Mouse (Mus musculus): ENCODE data around the gene Chchd6. TPM values are rescaled to one million over a fixed set of nuclear protein-coding genes. Genes with fewer than 3 reads are reported as not detected.

The Chchd6 gene
- 10 to 100 TPM; 67.2 to 69.5 TPM for total RNA-seq (2021)
- long read RNA-seq, experiment 1, transcript Chchd6-201 (8 exons, 1,121 nt), result major isoform, 59 of 77 reads
- long read RNA-seq, experiment 1, transcript Chchd6-202 (7 exons, 1,042 nt), result minor isoform, 12 of 77 reads
- long read RNA-seq, experiment 1, partial matches to known transcripts, result 3 of 77 reads
- long read RNA-seq, experiment 1, other reads (novel, unspliced or antisense), result 3 of 77 reads
- long read RNA-seq, experiment 2, transcript Chchd6-202 (7 exons, 1,042 nt), result minor isoform, 15 of 121 reads
- long read RNA-seq, experiment 2, transcript Chchd6-201 (8 exons, 1,121 nt), result major isoform, 103 of 121 reads
- long read RNA-seq, experiment 2, partial matches to known transcripts, result 2 of 121 reads
- long read RNA-seq, experiment 2, other reads (novel, unspliced or antisense), result 1 of 121 reads

DNA sequence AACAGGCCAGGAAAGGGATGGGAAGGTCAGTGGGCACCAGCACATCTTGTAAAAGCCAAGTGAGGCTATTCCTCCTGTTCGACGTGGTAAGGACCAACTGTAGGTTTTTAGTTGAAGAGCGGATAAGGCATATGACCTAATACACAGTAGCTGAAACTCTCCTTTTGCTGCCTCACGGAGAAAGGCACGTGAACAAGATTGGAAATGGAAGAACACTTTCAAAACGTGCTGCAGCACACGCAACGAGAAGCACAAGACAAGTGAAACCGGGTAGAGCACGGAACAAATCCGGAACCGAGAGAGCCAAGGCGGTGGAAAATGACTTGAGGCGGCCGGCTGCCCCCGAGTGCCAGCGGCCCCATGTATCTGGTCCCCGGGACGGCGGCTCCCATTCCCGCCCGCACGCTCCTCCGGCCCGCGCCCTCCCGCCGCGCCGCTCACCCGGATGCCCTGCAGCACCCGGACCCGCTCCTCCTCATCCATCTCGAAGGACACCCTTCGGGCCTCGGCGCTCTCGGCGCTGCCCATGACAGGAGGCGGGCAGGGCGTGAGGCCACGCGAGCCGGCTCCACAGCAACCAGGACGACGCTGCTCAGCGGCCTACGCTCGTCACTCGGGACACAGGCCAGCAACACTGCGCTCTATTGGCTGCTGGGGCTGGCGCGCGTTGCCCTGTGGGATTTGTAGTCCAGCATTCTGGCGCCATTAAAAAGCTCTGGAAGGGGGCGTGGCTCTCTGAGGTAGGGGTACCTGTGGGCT is at the start of gene Chchd6:
TSS of gene Chchd6 (minus strand) at position 635 of the 759 bp plus-strand sequence.
- peak; percentile 95 to 97 for DNase-seq (ENCODE audit: low spot score in 2 of 2)

DNA sequence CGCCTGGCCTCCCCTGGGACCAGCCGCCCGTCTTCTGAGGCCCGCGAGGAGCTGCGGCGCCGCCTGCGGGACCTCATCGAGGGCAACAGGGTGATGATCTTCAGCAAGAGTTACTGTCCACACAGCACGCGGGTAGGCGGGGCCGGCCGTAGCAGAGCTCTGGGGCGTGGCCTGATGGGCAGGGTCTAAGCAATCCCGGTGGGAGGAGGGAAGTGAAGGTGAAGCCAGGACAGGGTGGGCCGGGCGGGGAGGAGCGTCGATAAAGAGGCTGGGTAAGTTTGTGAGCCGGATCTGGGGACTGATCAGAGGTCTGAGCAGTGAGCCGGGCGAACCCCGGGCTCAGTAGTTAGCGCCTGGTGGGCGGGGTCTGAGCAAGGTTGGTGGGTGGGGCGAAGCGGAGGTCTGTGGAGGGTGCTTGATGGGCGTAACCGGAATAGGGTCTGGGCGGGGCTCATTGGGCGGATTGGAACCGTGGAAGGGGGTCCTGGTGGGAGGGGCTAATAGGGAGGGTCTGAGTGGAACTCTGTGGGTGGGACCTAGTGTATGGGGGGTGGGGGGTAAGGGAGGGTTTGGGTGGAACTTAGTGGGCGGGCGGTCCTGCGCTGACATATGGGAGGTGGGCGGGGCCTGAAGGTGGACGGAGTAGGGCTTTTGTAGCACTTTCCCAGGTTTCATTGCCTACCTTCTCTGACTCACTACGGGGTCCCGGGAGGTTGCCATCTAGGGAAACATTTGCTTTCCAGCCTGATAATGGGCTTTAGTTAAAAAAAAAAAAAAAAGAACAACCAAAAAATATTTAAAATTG is 49.0 kb upstream of the Chchd6 start:
- peak; percentile 79 to 86 for DNase-seq (ENCODE audit: low spot score in 2 of 2)

DNA sequence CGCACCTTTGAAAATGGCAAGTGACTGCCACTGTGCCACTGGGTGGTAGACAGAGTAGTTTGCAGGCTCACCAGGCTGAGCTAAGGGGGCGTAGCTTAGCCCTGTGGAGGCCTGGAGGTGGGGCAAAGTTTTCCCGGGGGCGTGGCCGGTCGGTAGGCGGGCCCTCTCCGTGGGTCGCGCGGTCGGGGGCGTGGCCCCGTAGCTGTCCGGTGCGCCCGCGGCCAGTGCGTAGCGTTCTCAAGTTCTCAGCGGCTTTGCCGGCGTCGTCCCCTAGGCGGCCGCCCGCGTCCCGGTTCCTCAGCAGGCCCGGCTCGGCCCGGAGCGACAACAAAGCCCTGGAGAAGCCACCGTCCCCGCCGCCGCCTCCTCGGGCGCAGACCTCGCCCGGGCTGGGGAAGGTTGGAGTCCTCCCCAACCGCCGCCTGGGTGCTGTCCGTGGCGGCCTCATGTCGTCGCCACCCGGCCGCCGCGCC is 48.4 kb upstream of the Chchd6 start, which contains the start of gene Txnrd3:
TSS of gene Txnrd3 (plus strand) at position 191 of the 473 bp plus-strand sequence.
- DNase-seq (ENCODE audit: low spot score in 2 of 2), result peak; percentile 82 to 85

DNA sequence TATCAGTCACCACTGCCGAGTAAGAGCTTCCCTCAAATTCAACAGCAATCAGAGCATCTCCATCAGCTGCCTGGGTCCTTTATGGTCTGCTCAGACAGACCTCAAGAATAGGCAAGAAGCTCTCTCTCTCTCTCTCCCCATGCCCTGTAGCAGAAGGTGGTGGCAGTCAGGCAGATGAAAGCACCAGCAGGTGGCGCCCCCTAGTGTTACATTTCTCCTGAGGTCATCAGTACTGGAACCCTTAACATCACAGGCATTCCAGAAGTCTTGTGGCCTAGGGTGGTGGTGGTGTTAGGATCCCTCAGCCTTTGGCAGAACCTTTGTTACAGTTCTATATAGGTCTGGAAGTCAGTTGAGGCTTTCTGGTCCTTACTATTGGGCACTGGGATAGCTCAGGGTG is 43.6 kb upstream of the Chchd6 start:
- DNase-seq (ENCODE audit: low spot score in 2 of 2), result peak in 1 of 2 experiments; percentile 39

DNA sequence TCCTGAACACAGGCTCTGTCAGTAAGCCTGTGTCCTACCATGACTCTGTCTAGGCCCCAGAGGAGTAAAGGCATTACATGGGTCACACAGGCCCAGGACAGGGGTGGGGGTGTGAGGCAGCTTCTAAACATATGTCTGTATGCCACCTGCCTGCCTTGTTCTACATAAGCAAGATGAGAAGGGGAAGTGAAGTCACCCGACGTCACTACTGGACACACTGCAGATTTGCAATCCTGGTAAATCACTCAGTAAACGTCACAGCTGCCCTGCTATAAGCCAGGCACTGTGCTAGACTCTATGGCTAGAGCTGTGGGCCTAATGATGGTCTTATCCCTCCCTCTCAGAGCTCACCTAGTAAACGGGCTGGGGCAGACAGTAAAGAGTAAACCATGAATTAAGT is 42.5 kb upstream of the Chchd6 start:
- no peak for DNase-seq (ENCODE audit: low spot score in 2 of 2)

DNA sequence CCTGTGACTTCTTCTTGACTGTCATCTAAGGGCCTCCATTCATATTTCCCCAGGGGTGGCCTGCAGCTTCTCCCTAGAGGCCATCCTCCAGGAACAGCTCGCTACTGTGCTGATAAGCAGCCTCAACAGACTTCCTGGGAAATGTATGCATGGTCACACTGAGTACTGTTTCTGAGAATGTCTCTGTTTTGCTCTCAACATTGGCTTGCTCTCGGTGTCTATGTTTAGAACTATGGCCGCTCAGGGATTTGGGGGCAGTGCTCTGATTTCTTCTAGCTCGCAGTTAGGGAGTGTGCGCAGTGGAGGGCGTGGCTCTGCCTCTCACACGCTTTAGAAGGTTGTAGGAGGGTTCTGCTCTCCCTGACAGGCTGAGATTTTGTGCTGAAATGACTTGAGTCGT is 38.9 kb upstream of the Chchd6 start:
- no peak for DNase-seq (ENCODE audit: low spot score in 2 of 2)

DNA sequence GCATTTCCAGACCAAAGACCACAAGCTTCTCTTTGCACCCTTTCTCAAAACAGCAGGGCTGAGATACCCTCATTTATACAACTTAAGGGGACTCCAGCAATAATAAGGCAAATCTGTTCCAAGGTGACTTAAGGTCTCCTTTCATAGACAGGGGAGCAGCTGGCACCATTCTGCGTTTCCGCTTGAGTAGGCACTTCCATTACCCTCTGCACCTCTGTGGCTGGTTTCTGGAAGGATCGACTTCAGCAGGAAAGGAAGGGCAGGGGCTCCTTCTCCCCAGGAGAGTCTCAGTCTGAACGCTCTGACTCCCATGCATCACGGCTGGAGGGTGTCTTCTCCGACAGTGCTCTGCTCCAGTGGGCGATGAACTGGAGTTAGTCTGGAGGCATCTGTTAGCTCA is 37.7 kb upstream of the Chchd6 start:
- DNase-seq (ENCODE audit: low spot score in 2 of 2), result no peak

DNA sequence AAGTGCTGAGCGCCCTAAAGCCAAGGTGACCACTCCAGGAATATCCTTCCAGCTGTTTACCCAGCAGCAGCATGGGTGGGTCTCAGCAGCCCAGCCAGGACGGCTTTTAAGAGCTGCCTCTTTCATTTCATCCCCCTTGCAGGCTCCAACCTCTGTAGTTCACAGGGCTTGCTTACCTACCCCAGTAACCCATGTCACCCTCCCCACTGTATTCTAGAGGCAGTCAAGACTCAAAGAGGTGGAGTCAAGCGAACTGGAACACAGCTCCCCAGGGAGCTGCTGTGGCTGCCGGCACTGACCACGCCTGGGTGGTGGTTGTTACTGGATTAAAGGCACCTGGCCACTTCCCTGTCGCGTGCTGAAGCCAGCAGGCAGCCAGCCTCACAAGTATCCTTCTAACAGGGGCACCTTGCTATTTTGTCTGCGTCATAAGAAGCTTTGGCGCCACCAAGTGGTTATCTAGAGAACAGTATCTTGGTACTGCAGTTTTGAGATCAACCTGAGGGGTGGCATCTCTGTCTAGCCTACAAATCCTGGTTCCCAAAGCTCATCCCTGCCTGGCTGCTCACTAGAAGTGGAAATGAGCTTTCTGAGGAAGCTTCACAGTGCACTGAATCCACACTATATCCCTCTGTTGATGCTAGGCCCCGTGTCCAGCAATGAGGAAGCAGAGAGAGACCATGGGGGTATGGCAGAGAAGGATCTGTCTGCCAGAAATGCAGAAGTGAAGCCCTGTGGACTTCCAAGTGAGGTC is 36.5 kb upstream of the Chchd6 start:
- DNase-seq (ENCODE audit: low spot score in 2 of 2), result peak; percentile 83 to 90

DNA sequence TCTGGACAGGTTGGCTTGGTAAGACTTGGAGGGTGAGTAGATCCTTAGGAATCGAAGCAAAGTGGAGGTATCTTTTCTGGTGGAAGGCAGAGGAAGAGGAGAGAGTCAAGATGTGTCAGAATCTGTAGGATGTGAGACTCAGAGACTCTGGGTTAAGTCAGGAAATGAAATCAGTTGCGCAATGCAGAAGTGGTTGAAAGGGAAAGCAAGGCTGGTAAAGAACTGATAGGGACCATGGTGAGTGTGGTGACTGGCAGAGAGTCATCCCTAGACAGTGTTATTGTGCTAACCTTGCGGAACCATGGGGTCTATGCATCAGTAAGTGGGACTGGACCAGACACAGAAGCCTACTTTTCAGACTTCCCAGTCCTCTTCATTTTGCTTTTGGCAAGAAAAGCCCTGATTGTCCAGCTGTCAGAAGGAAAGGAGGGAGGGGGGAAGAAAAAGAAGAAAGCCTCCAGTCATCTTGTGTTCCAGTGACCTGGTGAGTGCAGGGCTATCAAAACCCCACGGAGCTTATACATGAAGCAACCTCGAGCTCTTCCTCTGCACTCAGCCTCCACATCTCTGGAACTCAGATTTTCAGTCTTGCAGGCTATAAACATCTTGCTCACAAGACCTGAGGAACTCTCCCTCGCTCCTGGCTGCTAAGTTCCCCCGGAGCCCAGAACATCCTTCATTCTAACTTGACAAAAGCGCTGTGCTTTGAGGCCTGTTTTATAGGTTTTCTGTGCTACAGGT is 32.8 kb upstream of the Chchd6 start:
- DNase-seq (ENCODE audit: low spot score in 2 of 2), result no peak

DNA sequence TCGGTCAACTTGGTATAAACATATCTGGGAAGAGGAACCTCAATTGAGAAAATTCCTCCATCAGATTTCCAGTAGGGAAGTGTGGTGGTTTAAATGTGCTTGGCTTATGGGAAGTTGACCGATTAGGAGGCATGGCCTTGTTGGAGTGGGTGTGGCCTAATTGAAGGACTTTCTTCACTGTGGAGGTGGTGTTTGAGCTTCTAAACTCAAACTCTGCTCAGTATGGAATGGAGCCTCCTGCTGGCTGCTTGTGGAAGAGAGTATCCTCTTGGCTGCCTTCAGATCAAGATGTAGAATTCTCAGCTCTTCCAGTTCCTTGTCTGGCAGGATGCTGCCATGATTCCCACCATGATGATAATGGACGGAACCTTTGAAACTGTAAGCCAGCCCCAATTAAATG is 27.2 kb upstream of the Chchd6 start:
- no peak for DNase-seq (ENCODE audit: low spot score in 2 of 2)

DNA sequence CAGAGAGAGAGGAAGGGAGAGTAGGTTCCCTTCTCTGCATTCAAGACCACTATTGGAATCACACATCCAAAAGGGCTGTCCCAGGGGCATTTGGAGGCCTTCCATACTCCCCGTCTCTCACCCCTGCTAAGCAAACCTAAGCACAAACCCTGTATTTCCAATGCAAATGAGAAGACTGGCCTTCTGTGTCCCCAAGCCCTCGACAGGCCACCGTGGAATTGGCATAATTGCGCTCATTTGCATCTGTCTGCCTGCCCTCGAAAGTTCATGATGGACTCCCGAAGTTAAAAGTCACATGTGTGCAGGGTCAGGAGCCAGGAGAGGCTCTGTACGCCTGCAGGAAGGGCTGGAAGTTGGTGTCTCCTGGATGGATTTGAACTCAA is 19.9 kb upstream of the Chchd6 start:
- DNase-seq (ENCODE audit: low spot score in 2 of 2), result no peak

DNA sequence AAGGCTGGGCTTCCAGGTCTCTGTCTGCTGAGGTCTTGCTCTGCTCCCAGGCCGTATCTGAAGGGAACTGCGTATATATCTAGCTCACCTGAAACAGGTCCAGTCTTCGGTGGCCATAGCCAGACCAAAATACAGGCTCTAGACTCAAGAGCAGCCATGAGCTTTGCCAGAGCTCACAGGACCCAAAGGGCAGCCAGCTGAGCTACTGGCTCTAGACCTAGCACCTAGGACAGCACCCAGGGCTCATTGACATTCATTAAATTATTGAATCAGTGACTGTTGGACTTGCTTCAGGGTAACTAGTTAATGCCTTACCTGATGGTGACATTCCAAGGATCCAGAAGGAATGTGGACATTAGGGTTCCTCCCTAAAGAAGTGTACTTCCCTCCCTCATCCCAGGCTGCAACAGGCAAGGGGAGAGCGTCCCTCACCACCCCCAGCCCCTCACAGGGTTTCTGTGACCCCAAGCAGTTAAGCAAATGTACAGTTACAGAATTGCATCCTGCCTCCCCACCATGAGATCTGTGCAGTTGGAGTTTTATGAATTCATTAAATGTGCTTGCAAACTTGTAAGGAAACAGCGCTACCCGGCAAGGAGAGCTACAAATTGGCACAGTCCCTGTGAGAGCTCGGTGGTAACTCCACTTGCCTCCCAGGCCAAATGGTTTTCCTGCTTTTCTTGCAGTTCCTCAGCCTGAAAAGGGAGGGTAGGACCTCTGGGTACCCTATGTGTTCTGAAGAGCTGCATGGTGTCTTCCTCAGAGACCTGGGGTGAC is 19.3 kb upstream of the Chchd6 start:
- no peak for DNase-seq (ENCODE audit: low spot score in 2 of 2)

DNA sequence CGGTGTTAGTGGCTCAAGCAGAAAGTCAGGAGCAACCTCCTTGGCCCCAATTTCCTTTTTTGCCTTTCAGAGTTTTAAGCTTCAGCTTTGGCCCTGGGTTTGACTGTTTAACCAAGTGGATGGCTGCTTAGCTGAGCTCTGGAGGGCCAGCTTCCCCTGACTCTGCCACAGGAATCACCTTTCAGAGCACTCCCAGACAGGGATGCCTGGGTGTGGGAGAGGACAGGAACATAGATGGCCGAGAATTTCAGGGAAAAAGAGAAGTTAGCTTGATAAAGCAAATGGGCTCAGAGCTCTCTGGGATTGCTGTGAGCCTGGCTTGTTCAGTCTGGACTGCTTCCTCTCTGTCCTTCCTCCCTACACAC is 18.6 kb upstream of the Chchd6 start:
- DNase-seq (ENCODE audit: low spot score in 2 of 2), result no peak

DNA sequence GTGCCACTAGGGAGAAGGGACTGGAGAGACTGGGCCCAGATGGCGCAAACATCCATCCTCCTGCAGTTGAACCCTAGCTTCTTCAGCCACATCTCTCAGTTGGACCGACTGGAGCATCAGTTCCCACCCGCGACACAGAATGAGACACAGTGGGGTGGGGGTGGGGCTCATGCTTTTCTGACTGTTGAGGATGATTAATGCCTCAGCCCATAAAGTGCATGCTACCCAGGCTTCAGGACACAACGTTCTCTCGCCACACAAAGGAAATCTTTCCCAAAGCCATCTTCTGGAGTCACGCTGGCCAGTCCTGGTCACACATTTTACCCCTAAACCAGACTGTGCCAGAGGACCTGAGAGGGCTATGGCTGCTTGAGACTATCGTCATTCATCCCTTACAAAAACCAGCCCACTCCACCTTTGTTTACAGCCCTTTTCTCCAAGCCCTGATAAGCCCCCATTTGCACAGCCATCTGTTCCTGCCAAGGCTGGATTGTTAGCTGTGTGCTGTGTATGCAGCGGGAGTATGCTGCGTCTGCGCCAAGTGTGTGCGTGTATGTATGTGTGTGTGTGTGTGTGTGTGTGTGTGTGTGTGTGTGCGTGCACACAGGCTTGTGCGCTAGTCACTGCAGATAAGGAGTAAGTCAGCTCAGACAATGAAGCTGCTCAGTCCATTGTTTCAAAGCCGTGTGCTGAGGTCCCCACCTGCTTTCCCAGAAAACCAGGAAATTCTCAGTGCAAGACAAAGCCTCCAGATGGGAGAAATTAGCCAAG is 18.1 kb upstream of the Chchd6 start:
- DNase-seq (ENCODE audit: low spot score in 2 of 2), result peak; percentile 57 to 73

DNA sequence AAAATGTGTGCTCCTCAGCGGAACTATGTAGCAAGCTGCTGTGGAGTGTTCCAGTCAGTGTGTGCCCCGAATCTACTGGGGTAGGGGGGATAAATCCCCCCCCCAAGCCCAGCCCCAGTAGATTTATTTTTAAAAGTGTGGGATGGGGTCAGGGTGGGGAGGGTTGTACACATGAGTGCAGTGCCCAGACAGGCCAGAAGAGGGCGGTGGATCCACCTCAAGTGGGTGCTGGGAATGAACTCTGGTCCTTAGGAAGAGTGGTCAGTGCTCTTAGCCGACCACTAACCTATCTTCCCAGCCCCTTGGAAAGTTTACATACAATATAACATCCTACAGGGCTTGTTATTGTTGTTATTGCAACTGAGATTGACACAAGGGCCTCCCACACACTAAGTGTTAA is 12.5 kb upstream of the Chchd6 start:
- no peak for DNase-seq (ENCODE audit: low spot score in 2 of 2)

DNA sequence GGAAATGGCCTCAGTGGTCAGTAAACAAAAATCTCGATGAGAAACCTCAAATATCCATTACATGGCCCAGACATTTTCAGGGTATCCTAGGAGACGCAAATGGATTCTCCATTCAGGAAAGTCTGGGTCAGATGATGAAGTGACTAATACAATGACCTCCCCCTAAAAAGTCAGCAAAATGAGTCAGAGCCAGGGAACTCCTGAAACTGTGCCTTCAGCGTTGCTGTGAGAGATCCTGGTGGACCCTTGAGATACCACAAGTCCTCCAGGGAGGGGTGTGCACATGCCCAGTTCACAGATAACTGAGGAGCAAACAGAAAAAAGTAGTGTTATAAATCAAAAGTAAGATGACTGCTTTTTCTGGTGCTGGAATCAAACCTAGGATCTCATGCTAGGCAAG is 10.6 kb upstream of the Chchd6 start:
- no peak for DNase-seq (ENCODE audit: low spot score in 2 of 2)

DNA sequence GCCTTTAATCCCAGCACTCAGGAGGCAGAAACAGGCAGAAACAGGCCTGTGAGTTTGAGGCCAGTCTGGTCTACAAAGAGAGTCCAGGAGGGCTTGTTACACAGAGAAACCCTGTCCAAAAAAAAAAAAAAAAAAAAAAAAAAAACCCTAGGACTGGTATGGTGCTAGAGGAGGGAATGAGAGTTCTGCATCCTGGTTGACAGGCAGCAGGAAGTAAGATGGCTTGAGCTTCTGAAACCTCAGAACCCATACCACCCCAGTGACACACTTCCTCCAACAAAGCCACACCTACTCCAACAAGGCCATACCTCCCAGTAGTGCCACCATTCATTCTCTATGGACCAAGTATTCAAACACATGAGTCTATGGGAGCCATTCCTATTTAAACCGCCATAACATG is 1.1 kb upstream of the Chchd6 start:
- DNase-seq (ENCODE audit: low spot score in 2 of 2), result no peak

DNA sequence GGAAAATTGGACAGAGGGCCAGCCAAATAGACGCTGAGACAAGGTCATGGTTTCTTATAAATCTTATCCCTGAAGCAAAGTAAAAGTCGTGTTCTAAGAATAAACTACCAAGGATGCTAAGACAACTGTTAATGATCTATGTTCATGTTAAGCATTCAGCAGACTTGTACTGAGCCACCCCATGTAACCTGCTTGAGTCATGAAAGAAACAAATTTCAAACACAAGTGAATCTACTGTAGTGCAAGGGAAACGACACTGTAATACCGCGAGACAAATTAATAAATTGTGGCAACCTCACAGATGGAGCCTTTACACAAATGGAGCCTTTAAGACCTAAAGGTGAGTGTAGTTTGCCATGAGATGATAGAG is 310 bp upstream of the Chchd6 start:
- DNase-seq (ENCODE audit: low spot score in 2 of 2), result no peak

DNA sequence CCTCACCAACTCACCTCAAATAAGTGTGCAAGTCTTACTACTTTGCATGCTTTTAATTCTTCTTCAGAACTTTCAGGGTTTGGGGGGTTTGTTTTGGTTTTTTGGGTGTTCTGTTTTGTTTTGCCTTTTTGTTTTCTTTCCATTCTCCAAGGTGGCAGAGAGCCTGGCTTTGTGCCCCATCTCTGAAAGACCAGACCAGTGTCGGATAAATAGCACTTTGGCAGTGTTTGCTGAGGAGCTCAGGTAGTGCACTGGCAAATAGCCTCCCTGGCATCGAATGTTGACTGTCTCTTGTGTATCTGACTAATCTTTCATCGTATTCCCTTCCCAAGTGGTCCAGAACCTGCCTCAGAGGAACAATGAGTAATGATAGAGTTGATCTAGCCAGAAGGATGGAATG is 3.4 kb downstream of the Chchd6 start:
- no peak for DNase-seq (ENCODE audit: low spot score in 2 of 2)
